Mouse (Mus musculus) hindbrain, postnatal 0 days (tissue): ENCODE measurements around the gene Ascc2. TPM values are rescaled to one million over a fixed set of nuclear protein-coding genes. Genes with fewer than 3 reads are reported as not detected.
"Not testable (repeated sequence)": the region's sequence is repeated elsewhere in the genome, so short reads cannot be mapped to it uniquely, and the experiment has no call there.

Experiments used
- ATAC-seq: fragments of 200-750 bp; cut with Nextera tagmentation; 2 replicates; pipeline ENCODE4 v1.8.0; 2017; ENCODE audit warnings: mild to moderate bottlenecking, moderate TSS enrichment, moderate library complexity
- DNase-seq: peaks from one replicate; pipeline ENCODE4 v3.0.0-alpha.2; 2015; ENCODE audit warnings: low spot score
- H3K27ac ChIP-seq: fragments of 300-500 bp; sonication (generic); 2 replicates; pipeline ENCODE4 v1.5.1; 2014; ENCODE audit warnings: mild to moderate bottlenecking
- H3K27me3 ChIP-seq: fragments of 300-500 bp; sonication (generic); 2 replicates; pipeline ENCODE4 v1.6.1; 2014; ENCODE audit warnings: low read length, mixed read lengths; ENCODE audit not compliant: insufficient read depth
- H3K36me3 ChIP-seq: fragments of 300-500 bp; sonication (generic); 2 replicates; pipeline ENCODE4 v1.6.1; 2014; ENCODE audit warnings: low read length, mixed read lengths; ENCODE audit not compliant: insufficient read depth
- H3K4me1 ChIP-seq: fragments of 300-500 bp; sonication (generic); 2 replicates; pipeline ENCODE4 v1.6.1; 2014; ENCODE audit warnings: antibody characterized with exemption, low read length, mixed read lengths; ENCODE audit not compliant: insufficient read depth
- H3K4me2 ChIP-seq: fragments of 300-500 bp; sonication (generic); 2 replicates; pipeline ENCODE4 v1.6.1; 2014; ENCODE audit warnings: low read depth, mild to moderate bottlenecking, low read length, moderate library complexity, mixed read lengths
- H3K4me3 ChIP-seq: fragments of 300-500 bp; sonication (generic); 2 replicates; pipeline ENCODE4 v1.5.1; 2014; ENCODE audit warnings: low read length
- H3K9ac ChIP-seq: fragments of 300-500 bp; sonication (generic); replicated peaks from 2 replicates; pipeline ENCODE4 v1.6.1; 2014; ENCODE audit warnings: mild to moderate bottlenecking, low read length, moderate library complexity, mixed read lengths
- H3K9me3 ChIP-seq: fragments of 300-500 bp; sonication (generic); 2 replicates; pipeline ENCODE4 v1.6.1; 2016; ENCODE audit warnings: low read length, mixed read lengths
- CTCF ChIP-seq: IDR thresholded peaks from 2 replicates; pipeline ENCODE4 v1.5.1; 2016; ENCODE audit warnings: antibody characterized with exemption, control low read depth, low read depth
- whole genome bisulfite sequencing: fragments of 180-500 bp; shearing (Covaris S2); extraction: QIAGEN DNeasy Blood & Tissue Kit; methylation state at CpG from one replicate; pipeline ENCODE4 v1.1.7; 2014; 5-methylcytosine and 5-hydroxymethylcytosine counted together
- polyA plus RNA-seq: library from polyadenylated mRNA; unstranded; fragments of >200 nt; fragmentation: Nextera tagmentation; extraction: Ambion mirVana; gene quantifications from 2 replicates; pipeline ENCODE4 v1.2.1, GENCODE M21; 2015
- total RNA-seq: library from RNA; depleted of rRNA; stranded (reverse); fragments of >200 nt; gene quantifications from 2 replicates; pipeline ENCODE4 v1.2.3, GENCODE M21; 2014

The Ascc2 gene
- total and polyA plus RNA-seq, 2 experiments from 2014 or later: 13.8 to 15.5 TPM

GRCm38 (mm10) chr11:4629861-4630280 is 7.7 kb upstream of the Ascc2 start:
- Histone ChIP-seq H3K36me3 (no peaks in the 10 kb centered on the region), H3K27me3 (no peaks in the 10 kb centered on the region), H3K4me2 (no peak overlapping the region), H3K9ac (no peak overlapping the region), H3K9me3 (no peaks in the 10 kb centered on the region), H3K4me3 (no peak overlapping the region), H3K27ac (no peak overlapping the region; the same call in 1 of the 2 replicates), H3K4me1 (no peaks in the 10 kb centered on the region)
- WGBS: 35% methylated on average over 8 of the region's 8 CpGs
- no peak for TF ChIP-seq CTCF
- no peak for DNase-seq
- ATAC-seq: no peak

- no peak for DNase-seq
- 36% methylated on average over 2 of the region's 2 CpGs for WGBS
- no peak for ATAC-seq
- Histone ChIP-seq H3K36me3 (no peaks in the 10 kb centered on the region), H3K4me3 (no peak overlapping the region), H3K27ac (no peak overlapping the region), H3K9ac (no peak overlapping the region), H3K27me3 (no peaks in the 10 kb centered on the region), H3K4me2 (no peak overlapping the region), H3K9me3 (no peaks in the 10 kb centered on the region), H3K4me1 (no peaks in the 10 kb centered on the region)
- TF ChIP-seq CTCF: no peak
Observed at GRCm38 (mm10) chr11:4633420-4633819, 4.1 kb upstream of the Ascc2 start.

DNA sequence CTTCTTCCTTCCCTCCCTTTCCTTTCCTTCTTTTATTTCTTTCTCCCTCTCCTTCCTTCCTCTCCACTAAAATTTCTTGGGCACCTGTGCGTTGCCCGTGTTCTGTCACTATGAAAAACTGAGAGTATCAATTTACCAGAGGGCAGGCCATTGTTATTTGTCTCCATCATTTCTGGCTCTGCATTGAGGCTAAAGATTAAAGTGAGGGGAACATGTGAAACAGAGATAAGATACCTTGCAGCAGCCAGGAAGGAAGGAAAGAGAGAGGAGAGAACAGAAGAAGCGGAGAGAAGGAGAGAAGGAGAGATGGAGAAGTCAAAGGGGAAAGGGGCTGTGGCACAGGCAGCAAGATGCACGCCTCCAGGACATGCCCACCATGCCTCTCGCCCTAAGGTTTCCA is 3.2 kb upstream of the Ascc2 start:
- WGBS: 74% methylated on average over 5 of the region's 5 CpGs
- Histone ChIP-seq H3K9ac (no peak overlapping the region), H3K4me1 (no peaks in the 10 kb centered on the region), H3K4me3 (no peak overlapping the region), H3K4me2 (no peak overlapping the region), H3K36me3 (no peaks in the 10 kb centered on the region), H3K27ac (no peak overlapping the region), H3K9me3 (no peaks in the 10 kb centered on the region), H3K27me3 (no peaks in the 10 kb centered on the region)
- ATAC-seq: no peak
- no peak for DNase-seq
- TF ChIP-seq CTCF: no peak

DNA sequence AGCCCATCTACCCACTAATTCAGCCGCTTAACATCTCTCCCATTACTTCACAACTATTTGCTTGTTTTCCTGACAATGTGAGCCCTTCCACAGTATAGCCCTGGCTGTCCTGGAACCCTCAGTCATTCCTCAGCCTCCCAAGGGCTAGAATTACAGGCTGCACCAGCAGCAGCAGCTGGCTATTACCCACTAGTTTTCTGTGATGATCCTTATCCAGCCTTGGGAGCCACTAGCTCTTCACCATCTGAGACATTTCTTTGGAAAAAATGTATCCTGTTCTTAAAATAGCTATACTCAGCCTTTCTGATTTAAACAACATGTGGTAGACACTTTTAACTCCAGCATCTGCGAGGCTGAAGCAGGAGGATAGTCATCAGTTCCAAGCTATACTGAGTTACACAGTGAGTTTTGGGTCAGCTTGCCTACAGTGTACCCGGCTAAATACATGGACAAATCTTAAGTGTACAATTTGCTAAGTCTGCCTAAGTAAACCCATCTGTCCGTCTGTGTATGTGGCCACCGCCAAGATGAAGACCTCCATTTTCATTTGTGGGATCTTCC is 685 bp upstream of the Ascc2 start:
- 65% methylated on average over 5 of the region's 5 CpGs for WGBS
- Histone ChIP-seq H3K27ac (peak overlapping the region; percentile 71; the same call in 1 of the 2 replicates), H3K4me2 (peak overlapping the region; percentile 69), H3K9ac (no peak overlapping the region), H3K36me3 (no peaks in the 10 kb centered on the region; the same call in 1 of the 2 replicates), H3K4me1 (no peaks in the 10 kb centered on the region), H3K4me3 (peak overlapping the region; percentile 68), H3K27me3 (no peaks in the 10 kb centered on the region), H3K9me3 (no peaks in the 10 kb centered on the region)
- DNase-seq (no peak), ATAC-seq (no peak)
- no peak for TF ChIP-seq CTCF

DNA sequence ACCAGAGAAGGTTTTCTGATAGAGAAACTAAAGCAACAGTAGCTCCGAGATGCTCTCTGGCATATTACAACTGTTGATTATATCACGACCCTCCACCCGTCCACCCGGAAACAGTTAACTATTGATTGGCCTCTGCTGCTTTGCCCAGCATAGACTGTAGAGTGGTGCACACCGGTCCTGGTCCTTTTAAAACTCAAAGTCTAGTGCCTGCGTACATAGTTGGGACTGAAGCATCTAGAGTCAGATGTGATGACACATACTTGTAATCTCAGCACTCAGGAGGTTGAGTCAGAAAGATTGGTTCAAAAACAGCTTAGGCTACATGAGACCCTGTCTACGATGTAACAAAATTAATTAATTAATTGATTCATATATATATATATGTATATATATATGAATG is 714 bp downstream of the Ascc2 start:
- WGBS: 26% methylated on average over 7 of the region's 7 CpGs
- H3K9ac ChIP-seq: peak overlapping the region; percentile 71

GRCm38 (mm10) chr11:4641185-4641584 is 3.6 kb downstream of the Ascc2 start:
- TF ChIP-seq CTCF: no peak
- H3K4me2 ChIP-seq: no peak overlapping the region
- H3K9me3 ChIP-seq: no peaks in the 10 kb centered on the region
- H3K9ac ChIP-seq: no peak overlapping the region
- H3K4me1 ChIP-seq: no peaks in the 10 kb centered on the region
- ATAC-seq (no peak), DNase-seq (no peak)
- H3K27me3 ChIP-seq: no peaks in the 10 kb centered on the region
- no peak overlapping the region for H3K4me3 ChIP-seq
- H3K27ac ChIP-seq: no peak overlapping the region
- H3K36me3 ChIP-seq: no peaks in the 10 kb centered on the region; the same call in 1 of the 2 replicates

More for the DNA sequence above, 714 bp downstream of the Ascc2 start:
- peak overlapping the region; percentile 68 for H3K4me3 ChIP-seq
- TF ChIP-seq CTCF: no peak
- H3K4me2 ChIP-seq: peak overlapping the region; percentile 69
- ATAC-seq (0 out of 2 replicates have a peak, but pooled peaks have one; percentile 47), DNase-seq (no peak)
- H3K27ac ChIP-seq: peak overlapping the region; percentile 71; the same call in 1 of the 2 replicates
- H3K9me3 ChIP-seq: no peaks in the 10 kb centered on the region
- no peaks in the 10 kb centered on the region for H3K4me1 ChIP-seq
- H3K27me3 ChIP-seq: no peaks in the 10 kb centered on the region
- no peaks in the 10 kb centered on the region; the same call in 1 of the 2 replicates for H3K36me3 ChIP-seq

DNA sequence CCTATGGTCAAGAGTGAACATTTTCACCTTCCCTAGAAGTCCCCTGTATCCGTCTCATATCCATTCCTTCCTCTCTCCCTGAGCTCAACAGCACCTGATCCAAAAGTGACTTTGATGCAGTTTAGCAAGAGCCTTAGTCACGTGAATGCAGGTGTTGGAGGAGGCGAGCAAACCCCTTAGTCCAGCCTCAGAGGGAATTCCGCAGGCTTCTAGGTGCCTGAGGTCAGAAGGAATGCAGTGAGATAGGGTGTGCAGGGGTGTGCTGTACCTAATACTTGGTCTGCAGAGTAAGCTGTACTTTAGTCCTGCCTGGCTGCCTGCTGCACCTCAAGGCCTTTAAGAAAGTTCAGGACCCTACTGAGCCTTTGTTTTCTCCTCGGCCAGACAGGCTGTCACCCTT is 6.2 kb downstream of the Ascc2 start:
- Histone ChIP-seq H3K4me1 (no peaks in the 10 kb centered on the region), H3K4me3 (no peak overlapping the region), H3K9me3 (no peaks in the 10 kb centered on the region), H3K9ac (no peak overlapping the region), H3K36me3 (peaks cover 17% of the 10 kb centered on the region; the same call in 1 of the 2 replicates), H3K4me2 (no peak overlapping the region), H3K27ac (no peak overlapping the region), H3K27me3 (no peaks in the 10 kb centered on the region)
- ATAC-seq (no peak), DNase-seq (no peak)
- 60% methylated on average over 5 of the region's 5 CpGs for WGBS
- TF ChIP-seq CTCF: no peak

DNA sequence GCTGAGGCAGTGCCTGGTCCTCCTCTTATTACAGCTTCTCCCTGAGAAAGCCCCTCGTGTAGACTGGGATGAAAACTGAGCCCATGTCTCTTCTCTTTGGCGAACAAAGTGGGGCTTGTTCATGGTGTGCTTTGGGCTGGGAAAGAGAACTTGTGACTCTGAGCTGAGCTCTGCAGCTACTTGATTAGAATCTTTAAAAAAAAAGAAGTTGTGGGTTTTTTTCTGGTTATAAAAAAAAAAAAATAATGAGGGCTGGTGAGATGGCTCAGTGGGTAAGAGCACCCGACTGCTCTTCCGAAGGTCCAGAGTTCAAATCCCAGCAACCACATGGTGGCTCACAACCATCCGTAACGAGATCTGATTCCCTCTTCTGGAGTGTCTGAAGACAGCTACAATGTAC is 7.6 kb downstream of the Ascc2 start:
- ATAC-seq: not testable (repeated sequence)

More for the DNA sequence above, 7.6 kb downstream of the Ascc2 start:
- not testable (repeated sequence) for H3K4me1 ChIP-seq, H3K9ac ChIP-seq, DNase-seq, H3K27ac ChIP-seq, H3K4me2 ChIP-seq, H3K4me3 ChIP-seq, H3K27me3 ChIP-seq, H3K9me3 ChIP-seq
- peaks cover 27% of the 10 kb centered on the region; the same call in 1 of the 2 replicates for H3K36me3 ChIP-seq
- WGBS: 92% methylated on average over 4 of the region's 6 CpGs
